Mouse (Mus musculus): ENCODE measurements around the gene Ccnd2. TPM values are rescaled to one million over a fixed set of nuclear protein-coding genes. Genes with fewer than 3 reads are reported as not detected.

Gene Ccnd2
- polyA plus RNA-seq, 1 experiment: 2.8 TPM

- Histone ChIP-seq H3K27me3 (ENCODE audit: control insufficient read depth, insufficient read depth, insufficient read length) (peaks cover 23% of the 10 kb centered on the region), H3K36me3 (ENCODE audit: control insufficient read depth, insufficient read depth) (no peaks in the 10 kb centered on the region), H3ac (ENCODE audit: control insufficient read depth, insufficient read length, low read depth) (no peak overlapping the region), H3K79me2 (ENCODE audit: control insufficient read depth, insufficient read depth) (no peaks in the 10 kb centered on the region), H3K4me3 (ENCODE audit: insufficient read depth, poor library complexity, severe bottlenecking) (no peak overlapping the region), H3K79me3 (ENCODE audit: low read depth) (no peaks in the 10 kb centered on the region)
- TF ChIP-seq MAX (IDR thresholded peaks at IDR 0.05) (no peak), CEBPB (IDR thresholded peaks at IDR 0.05; ENCODE audit: low read depth) (no peak), USF1 (IDR thresholded peaks at IDR 0.05; ENCODE audit: low read depth) (no peak), FOSL1 (IDR thresholded peaks at IDR 0.05; ENCODE audit: insufficient read depth, low read length, poor library complexity, severe bottlenecking) (no peak), MYOG (IDR thresholded peaks at IDR 0.05; ENCODE audit: control insufficient read depth, extremely low read depth, insufficient read length) (no peak), MYOD1 (IDR thresholded peaks at IDR 0.05; ENCODE audit: control insufficient read depth, insufficient read length, low read depth) (no peak), CTCF (IDR thresholded peaks at IDR 0.05; ENCODE audit: control insufficient read depth, insufficient read depth, insufficient read length) (no peak)
Measured at GRCm38 (mm10) chr6:127146322-127146947, 5.6 kb downstream of the Ccnd2 start.

DNA sequence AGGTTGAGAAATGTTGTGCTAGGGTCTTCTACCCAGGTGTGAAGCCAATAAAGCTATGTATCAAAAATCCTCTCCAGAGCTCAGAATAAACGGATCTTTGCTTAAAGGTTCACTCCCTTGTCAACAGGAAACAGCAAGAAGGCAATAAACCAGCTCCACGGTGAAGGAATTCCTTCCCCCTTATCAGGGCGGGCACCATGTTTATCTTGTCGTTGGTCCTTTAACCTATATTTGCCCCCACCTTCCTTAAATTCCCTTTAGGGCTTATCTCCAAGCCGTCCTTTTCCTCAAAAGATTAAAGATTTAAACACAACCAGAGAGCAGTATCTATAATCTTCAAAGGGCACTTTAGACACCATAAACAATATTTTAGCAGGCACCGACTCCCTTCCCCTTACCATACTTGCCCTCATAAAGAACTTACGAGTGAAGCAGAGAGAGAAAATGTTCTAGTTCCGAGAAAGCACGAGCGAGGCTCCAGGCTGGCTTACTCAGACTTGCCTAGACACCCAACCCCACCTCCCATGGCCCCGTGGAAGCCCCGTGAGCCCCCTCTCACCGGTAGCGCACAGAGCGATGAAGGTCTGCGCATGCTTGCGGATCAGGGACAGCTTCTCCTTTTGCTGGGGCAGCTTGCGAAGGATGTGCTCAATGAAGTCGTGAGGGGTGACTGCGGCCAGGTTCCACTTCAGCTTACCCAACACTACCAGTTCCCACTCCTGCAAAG is 6.4 kb downstream of the Ccnd2 start:
- Histone ChIP-seq H3K36me3 (ENCODE audit: control insufficient read depth, insufficient read depth) (no peaks in the 10 kb centered on the region), H3K4me3 (ENCODE audit: insufficient read depth, poor library complexity, severe bottlenecking) (no peak overlapping the region), H3K27me3 (ENCODE audit: control insufficient read depth, insufficient read depth, insufficient read length) (peaks cover 19% of the 10 kb centered on the region), H3K79me3 (ENCODE audit: low read depth) (no peaks in the 10 kb centered on the region), H3K79me2 (ENCODE audit: control insufficient read depth, insufficient read depth) (no peaks in the 10 kb centered on the region), H3ac (ENCODE audit: control insufficient read depth, insufficient read length, low read depth) (no peak overlapping the region)
- TF ChIP-seq MYOD1 (IDR thresholded peaks at IDR 0.05; ENCODE audit: control insufficient read depth, insufficient read length, low read depth) (no peak), CTCF (IDR thresholded peaks at IDR 0.05; ENCODE audit: control insufficient read depth, insufficient read depth, insufficient read length) (no peak), CEBPB (IDR thresholded peaks at IDR 0.05; ENCODE audit: low read depth) (no peak), MAX (IDR thresholded peaks at IDR 0.05) (no peak), USF1 (IDR thresholded peaks at IDR 0.05; ENCODE audit: low read depth) (no peak), MYOG (IDR thresholded peaks at IDR 0.05; ENCODE audit: control insufficient read depth, extremely low read depth, insufficient read length) (no peak)

DNA sequence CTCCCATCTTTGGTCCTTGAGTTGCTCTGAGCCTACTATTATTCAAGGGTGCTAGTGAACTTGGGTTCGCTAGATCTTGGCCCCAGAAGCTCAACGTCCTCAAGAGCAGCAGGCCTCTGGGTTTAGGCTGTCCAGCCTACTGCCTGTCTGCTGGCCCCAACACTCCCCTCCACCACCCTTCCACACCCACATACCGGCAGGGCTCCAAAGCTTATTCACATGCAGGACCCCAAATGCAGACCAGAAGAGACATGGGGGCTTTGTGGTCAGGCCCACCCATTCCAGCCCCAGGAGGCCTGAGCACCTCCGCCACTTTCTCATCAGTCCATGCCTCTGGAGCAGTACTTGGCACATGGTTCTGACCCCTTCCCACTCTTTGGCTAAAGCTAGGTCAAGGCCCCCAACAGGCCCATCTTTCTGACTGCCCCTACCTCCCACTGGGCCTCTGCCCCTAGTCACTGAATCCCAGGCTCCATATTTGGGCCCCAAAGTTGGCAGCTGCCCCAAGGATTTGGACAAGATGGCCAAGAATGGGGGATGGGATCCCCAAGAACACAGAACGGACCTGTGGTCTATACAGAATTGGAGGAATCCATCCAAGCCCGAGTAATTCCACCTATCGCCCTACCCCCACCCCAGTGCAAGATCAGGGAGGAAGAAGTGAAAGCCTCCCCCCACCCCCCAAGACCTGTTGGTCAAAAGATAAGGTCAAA is 8.3 kb downstream of the Ccnd2 start:
- Histone ChIP-seq H3K79me3 (ENCODE audit: low read depth) (no peaks in the 10 kb centered on the region), H3K4me3 (ENCODE audit: insufficient read depth, poor library complexity, severe bottlenecking) (no peak overlapping the region), H3K36me3 (ENCODE audit: control insufficient read depth, insufficient read depth) (no peaks in the 10 kb centered on the region), H3K27me3 (ENCODE audit: control insufficient read depth, insufficient read depth, insufficient read length) (peaks cover 7% of the 10 kb centered on the region), H3K79me2 (ENCODE audit: control insufficient read depth, insufficient read depth) (no peaks in the 10 kb centered on the region), H3ac (ENCODE audit: control insufficient read depth, insufficient read length, low read depth) (no peak overlapping the region)
- TF ChIP-seq CTCF (IDR thresholded peaks at IDR 0.05; ENCODE audit: control insufficient read depth, insufficient read depth, insufficient read length) (no peak), CEBPB (IDR thresholded peaks at IDR 0.05; ENCODE audit: low read depth) (no peak), FOSL1 (IDR thresholded peaks at IDR 0.05; ENCODE audit: insufficient read depth, low read length, poor library complexity, severe bottlenecking) (no peak), MYOG (IDR thresholded peaks at IDR 0.05; ENCODE audit: control insufficient read depth, extremely low read depth, insufficient read length) (no peak), MAX (IDR thresholded peaks at IDR 0.05) (no peak), MYOD1 (IDR thresholded peaks at IDR 0.05; ENCODE audit: control insufficient read depth, insufficient read length, low read depth) (no peak), USF1 (IDR thresholded peaks at IDR 0.05; ENCODE audit: low read depth) (no peak)

- Histone ChIP-seq H3ac (ENCODE audit: control insufficient read depth, insufficient read length, low read depth) (no peak overlapping the region), H3K4me3 (ENCODE audit: insufficient read depth, poor library complexity, severe bottlenecking) (no peak overlapping the region), H3K27me3 (ENCODE audit: control insufficient read depth, insufficient read depth, insufficient read length) (peaks cover 7% of the 10 kb centered on the region), H3K79me3 (ENCODE audit: low read depth) (no peaks in the 10 kb centered on the region), H3K36me3 (ENCODE audit: control insufficient read depth, insufficient read depth) (no peaks in the 10 kb centered on the region), H3K79me2 (ENCODE audit: control insufficient read depth, insufficient read depth) (no peaks in the 10 kb centered on the region)
- no peak for TF ChIP-seq USF1 (IDR thresholded peaks at IDR 0.05; ENCODE audit: low read depth)
- no peak for TF ChIP-seq FOSL1 (IDR thresholded peaks at IDR 0.05; ENCODE audit: insufficient read depth, low read length, poor library complexity, severe bottlenecking)
- no peak for TF ChIP-seq MYOG (IDR thresholded peaks at IDR 0.05; ENCODE audit: control insufficient read depth, extremely low read depth, insufficient read length)
- no peak for TF ChIP-seq MYOD1 (IDR thresholded peaks at IDR 0.05; ENCODE audit: control insufficient read depth, insufficient read length, low read depth)
- no peak for TF ChIP-seq MAX (IDR thresholded peaks at IDR 0.05)
- TF ChIP-seq CTCF (IDR thresholded peaks at IDR 0.05; ENCODE audit: control insufficient read depth, insufficient read depth, insufficient read length): no peak
- TF ChIP-seq CEBPB (IDR thresholded peaks at IDR 0.05; ENCODE audit: low read depth): no peak
Measured at GRCm38 (mm10) chr6:127143124-127143520, 8.9 kb downstream of the Ccnd2 start.

GRCm38 (mm10) chr6:127142154-127143123 is 9.6 kb downstream of the Ccnd2 start:
- H3K4me3 ChIP-seq (ENCODE audit: insufficient read depth, poor library complexity, severe bottlenecking): no peak overlapping the region
- peaks cover 7% of the 10 kb centered on the region for H3K27me3 ChIP-seq (ENCODE audit: control insufficient read depth, insufficient read depth, insufficient read length)
- H3K79me3 ChIP-seq (ENCODE audit: low read depth): no peaks in the 10 kb centered on the region
- no peaks in the 10 kb centered on the region for H3K79me2 ChIP-seq (ENCODE audit: control insufficient read depth, insufficient read depth)
- H3K36me3 ChIP-seq (ENCODE audit: control insufficient read depth, insufficient read depth): no peaks in the 10 kb centered on the region
- TF ChIP-seq CTCF (IDR thresholded peaks at IDR 0.05; ENCODE audit: control insufficient read depth, insufficient read depth, insufficient read length): peak; percentile 20
- TF ChIP-seq MYOD1 (IDR thresholded peaks at IDR 0.05; ENCODE audit: control insufficient read depth, insufficient read length, low read depth): no peak
- H3ac ChIP-seq (ENCODE audit: control insufficient read depth, insufficient read length, low read depth): no peak overlapping the region

All from C2C12 (cell line).